Mouse (Mus musculus): ENCODE measurements at regions not wholly inside any gene's neighbourhood (a gene's known extent, or its start where the extent isn't known, plus 50 kb on each side); places are given as distances from the start of the nearest gene placed in this dataset.

DNA sequence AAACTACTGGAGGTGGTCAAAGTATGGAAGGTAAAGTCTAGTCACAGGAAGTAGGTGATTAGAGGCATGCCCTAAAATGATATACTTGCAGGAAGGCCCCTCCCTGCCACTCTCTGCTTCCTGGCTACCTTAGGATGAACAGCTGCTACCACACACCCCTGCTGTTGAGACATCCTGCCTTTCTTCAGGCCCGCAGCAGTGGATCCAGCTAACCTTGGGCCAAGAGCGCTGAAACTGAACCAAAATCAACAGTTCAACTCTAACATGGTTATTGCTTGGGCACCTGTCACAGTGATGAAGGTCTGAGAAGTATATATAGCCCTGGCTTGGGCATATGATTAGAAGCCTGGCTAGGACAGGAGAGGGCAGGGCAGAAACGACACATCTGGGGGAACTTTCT is 352.4 kb downstream of the Prdm2 start:
- DNase-seq (ENCODE audit: low spot score): no peak

- peak; percentile 66 for DNase-seq (ENCODE audit: low spot score)
These were observed 356.2 kb downstream of the Prdm2 start for GRCm38 (mm10) chr4:142856626-142857025.

DNA sequence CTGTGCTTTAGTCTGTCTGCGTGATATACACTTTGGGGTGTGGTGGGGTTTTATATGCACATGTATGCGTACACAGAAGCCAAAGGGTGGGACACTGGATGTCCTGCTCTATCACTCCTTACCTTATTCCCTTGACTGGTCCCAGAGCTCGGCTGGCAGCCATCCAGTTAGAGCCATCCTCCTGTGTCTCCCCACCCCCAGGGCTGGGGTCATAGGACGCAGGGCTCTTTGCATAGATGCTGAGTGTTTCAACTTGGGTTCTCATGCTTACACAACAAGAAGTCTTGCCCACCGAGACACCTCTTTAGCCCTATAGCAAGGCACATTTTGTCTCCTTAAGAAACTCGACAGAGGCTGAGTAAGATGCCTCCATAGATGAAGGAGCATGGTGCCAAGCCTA is 357.2 kb downstream of the Prdm2 start:
- DNase-seq (ENCODE audit: low spot score): no peak

DNA sequence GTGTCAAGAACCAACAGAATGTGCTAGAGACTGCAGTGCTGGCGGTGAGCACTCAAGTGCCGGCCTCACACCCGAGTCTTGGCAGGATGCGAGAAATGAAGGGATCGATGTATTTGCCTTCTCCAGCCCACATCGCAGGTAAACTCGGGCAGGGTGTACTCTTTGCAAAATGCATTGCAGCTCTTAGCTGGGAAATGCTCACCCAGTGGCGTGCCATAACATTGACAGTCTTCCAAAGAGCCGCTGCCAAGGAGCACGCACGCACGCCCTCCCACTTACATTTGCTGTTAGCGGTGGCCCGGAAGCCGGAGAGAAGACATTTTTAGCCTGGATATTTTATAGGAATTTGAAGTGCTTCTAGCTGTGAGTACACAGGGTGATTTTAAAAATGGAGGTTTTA is 358.9 kb downstream of the Prdm2 start:
- DNase-seq (ENCODE audit: low spot score): no peak

DNA sequence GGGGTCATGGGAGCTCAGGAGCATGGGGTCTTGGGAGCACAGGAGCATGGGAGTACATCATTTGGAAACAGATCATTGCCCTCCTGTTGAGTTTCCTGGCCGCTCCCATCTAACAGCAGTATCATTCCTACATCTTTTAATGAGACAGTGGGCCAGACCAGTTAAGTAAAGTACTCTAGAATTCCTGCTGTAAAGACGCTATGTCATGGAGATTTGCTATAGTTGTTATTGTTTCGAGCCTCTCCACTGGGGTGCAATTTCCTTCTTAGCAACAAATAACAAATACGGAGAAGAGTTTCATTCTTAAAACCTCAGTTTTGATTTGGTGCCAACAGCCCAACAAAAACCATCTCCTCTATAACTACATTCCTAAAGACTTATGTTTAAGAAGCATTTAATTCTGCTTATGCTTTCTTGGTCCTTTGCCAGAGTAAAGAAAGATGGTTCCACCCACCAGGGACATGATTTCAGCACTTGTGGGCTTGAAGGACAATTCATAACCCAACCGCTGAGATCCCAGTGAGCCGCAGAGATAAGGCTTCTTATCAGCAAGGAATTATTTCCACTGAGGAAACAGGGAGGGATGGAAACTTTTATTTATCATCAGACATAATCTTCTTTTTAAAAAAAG is 367.6 kb downstream of the Prdm2 start:
- no peak for DNase-seq (ENCODE audit: low spot score)

DNA sequence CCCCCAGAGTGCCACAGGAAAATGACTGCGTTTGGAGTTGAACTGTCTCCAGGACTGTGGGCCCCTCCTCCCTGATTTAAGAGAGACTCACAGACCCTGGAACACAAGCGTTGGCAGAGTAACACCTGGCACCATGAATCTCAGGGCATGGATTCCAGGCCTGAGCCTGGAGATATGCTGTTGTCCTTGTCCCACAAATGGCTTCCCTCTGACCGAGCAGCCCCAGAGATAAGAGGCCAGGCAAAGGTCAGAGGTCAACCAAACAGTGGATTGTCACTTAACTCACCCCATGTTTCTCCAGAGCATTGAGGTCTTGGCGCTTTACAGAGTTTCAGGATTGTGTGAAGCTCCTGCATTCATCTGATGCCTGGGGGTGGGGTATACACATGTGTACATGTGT is 373.3 kb downstream of the Prdm2 start:
- no peak for DNase-seq (ENCODE audit: low spot score)

GRCm38 (mm10) chr4:142838363-142838964 is 374.3 kb downstream of the Prdm2 start:
- DNase-seq (ENCODE audit: low spot score): no peak

DNA sequence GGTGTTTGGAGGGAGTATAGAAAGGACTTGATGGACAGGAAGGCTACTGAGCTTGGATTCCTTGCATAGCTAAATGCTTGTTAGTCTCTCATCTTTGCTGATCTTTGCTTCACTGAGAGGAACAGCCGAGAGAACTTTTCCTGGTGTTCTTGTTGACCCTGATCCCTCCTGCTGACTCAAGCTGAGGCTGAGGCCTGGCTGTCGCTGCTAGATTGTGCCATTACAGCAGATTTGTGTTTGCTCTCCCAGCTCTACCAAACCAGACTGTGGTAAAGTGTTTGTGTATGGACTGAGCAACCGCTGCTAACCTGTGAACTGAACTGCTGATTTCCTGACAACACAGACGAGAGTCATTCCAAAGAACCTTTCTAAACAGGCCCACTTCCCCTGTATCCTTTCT is 375.2 kb downstream of the Prdm2 start:
- no peak for DNase-seq (ENCODE audit: low spot score)

DNA sequence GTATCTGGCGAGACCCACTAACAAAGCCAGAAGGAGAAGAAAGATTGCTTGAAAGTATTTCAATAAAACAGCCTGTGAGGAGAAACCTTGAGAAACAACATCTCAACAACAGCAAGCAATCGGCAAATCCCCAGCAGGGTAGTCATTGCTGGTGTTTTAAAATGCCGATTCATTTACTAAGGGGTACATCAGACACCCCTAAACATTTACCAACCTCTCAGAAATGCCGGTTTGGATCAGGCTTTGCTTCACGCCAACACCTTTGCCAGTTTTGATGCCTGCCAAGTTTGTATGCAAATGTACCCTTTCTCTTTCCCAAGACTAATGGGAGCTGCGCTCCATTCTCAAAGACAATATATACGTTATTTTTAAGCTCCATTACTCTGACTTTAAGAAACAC is 383.1 kb downstream of the Prdm2 start:
- no peak for DNase-seq (ENCODE audit: low spot score)

DNA sequence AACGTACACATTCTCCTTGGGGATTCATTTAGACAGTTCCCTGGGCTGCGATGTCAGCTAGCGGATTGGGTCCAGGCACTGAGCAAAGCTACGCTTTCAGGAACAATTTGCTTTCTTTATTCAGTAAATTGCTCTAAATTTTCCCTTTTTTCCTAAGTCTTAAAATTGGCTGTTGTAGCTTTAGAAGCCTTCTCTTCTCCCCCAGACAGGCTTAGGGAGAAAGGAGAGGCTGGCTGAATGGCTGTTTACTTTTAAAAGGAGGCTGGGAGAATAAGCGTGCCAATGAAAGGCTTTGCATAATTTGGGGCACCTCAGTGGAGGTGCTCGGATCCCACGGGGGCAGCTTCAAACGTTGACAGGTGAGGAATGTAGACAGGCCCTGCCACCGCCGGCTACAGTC is 383.8 kb downstream of the Prdm2 start:
- no peak for DNase-seq (ENCODE audit: low spot score)

DNA sequence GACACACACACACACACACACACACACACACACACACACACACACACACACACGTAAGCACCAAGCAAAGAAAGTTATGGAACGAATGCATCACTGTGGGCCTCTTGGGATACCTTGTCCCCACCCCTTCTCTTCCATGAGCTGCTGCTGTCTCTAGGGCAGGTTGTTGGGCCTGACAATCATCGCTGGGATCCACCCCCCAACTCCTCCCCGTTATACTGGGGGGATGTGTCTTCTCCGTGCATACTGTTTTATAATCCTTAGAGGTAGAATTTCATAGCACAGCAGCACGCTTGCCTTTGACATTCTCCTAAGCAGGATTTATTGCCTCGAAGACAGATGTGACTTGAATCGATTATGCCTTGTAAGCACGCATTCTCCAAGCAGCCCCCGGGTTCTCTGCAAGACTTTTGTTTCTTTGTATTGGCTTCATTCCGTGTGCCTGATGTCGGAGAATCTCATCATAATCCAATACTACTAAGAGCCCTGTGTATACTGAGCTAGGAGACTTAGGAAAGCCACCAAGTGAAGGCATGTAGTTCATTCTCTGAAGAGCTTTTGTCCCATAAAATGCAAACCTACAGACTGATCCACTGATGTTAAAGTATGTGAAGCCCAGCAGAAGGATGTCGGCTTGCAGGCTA is 386.4 kb downstream of the Prdm2 start:
- no peak for DNase-seq (ENCODE audit: low spot score)

GRCm38 (mm10) chr4:142825786-142826185 is 387.0 kb downstream of the Prdm2 start:
- no peak for DNase-seq (ENCODE audit: low spot score)

DNA sequence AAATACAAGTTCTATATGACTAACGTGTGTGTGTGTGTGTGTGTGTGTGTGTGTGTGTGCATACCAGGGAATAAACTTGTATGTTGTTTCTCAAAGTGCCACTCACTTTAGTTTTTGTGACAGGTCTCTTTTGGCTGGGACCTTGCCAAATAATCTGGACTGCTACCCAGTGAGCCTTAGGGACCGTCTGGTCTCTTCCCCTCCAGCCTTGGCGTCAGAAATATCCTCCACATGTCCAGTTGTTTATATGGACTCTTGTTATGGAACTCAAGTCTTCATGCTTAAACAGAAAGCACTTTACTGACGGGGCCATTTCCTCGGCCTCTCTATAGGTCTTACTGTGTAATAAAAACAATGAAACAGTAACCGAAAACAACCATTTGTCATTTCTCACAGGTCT is 394.4 kb downstream of the Prdm2 start:
- DNase-seq (ENCODE audit: low spot score): no peak

- no peak for DNase-seq (ENCODE audit: low spot score)
These were observed 395.8 kb downstream of the Prdm2 start for GRCm38 (mm10) chr4:142816986-142817385.

GRCm38 (mm10) chr4:142803819-142804218 is 409.0 kb downstream of the Prdm2 start:
- DNase-seq (ENCODE audit: low spot score): no peak

DNA sequence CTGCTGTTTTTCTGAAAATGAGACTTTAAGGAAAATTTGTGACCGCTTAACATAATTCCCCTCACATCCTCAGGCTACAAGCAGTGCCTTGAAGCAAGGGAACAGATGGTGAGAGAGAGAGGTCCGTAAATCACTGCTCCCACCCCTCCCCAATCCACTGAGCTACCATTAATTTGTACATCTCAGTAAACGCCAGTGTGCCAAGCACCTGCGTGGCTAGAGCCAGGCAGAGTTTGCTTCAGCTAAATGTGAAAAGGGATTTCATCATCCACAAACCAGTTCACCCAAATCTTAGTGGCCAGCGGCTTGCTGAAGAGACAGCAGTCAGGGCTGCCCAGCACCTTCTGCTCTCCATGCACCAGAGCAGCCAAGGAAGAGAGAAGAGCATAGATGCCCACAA is 413.5 kb downstream of the Prdm2 start:
- DNase-seq (ENCODE audit: low spot score): no peak

- DNase-seq (ENCODE audit: low spot score): no peak
These were observed 414.0 kb downstream of the Prdm2 start for GRCm38 (mm10) chr4:142798834-142799233.

- no peak for DNase-seq (ENCODE audit: low spot score)
These were observed 420.2 kb downstream of the Prdm2 start for GRCm38 (mm10) chr4:142792606-142792970.

- DNase-seq (ENCODE audit: low spot score): no peak
These were observed 420.8 kb downstream of the Prdm2 start for GRCm38 (mm10) chr4:142791823-142792605.

DNA sequence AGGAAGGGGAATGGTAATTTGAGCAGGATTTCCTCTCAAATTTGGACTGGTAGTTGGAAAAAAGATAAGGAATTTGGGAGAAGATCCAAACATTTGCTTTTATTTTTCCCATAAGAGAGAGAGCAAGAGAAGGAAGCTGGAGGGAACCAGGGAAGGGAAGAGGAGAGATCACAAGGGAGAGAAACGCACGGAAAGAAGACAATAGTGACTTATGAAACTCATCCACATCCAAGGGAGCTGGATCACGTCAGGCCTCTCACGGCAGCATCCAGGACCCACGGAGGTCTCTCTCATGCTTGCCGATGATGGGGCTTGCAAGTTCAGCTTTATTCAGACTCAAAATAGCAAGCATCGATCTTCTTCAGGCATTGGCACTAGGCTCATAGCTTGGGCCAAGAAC is 423.7 kb downstream of the Prdm2 start:
- DNase-seq (ENCODE audit: low spot score): no peak

DNA sequence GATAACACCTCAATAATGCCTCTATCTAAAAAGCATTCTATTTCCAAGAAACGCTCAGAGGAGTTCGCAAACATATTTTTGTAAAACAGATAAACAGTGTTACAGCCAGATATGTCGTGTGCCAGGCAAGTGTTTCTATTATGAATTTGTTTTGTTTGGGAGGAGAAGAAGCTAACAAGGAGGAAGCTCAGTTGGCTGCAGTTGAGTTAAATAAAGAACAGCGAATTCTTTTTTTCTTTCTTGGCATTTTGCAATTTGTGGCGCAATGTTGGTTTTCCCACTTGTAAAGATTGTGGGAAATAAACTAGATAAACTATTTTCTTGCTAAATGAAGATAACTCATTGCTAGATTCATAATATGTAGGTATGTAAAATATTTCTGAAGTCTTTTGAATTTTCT is 427.4 kb downstream of the Prdm2 start:
- DNase-seq (ENCODE audit: low spot score): no peak

DNA sequence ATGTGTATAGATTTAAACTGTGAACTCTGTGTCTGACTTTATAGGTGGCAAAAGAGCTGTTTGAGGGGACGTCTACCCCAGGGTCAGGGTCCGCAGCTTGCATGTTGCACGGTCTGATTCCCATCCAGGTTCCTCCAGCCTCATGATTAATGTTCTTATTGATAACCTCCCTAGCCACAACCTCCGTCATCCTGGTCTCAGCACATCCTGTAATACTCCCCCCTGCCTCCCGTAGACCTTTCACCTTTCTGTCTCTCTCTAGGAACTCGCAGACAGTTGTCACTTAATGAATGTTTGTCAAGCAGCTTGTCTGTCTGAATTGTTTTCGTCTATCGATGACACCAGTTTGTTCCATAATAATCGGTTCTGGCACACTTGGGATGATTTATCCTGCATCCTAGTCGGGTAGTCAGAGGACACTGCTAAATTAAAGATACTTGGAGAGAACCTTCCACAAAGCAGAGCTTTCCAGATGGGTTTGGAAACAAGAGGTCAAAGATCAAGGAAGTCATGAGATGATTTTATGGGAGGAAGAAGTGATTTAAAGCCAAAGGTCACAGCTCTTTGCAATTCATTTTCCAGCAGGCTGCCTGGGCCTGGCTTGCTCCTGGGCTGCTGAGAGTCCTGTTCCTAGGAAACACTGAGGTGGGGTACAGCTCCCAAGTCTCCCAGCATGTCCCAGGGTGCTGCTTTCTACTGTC is 435.9 kb downstream of the Prdm2 start:
- DNase-seq (ENCODE audit: low spot score): no peak
